Mouse (Mus musculus) bone marrow, adult 2 months (tissue): ENCODE results near the gene Gtf2h1.

Experiments used
- CTCF ChIP-seq: fragments of 200-500 bp; IDR thresholded peaks from 2 replicates; pipeline ENCODE4 v1.5.1; 2011; ENCODE audit warnings: low read length, control low read depth; ENCODE audit not compliant: control insufficient read depth, insufficient read depth
- POLR2A ChIP-seq: fragments of 200-500 bp; IDR thresholded peaks from 2 replicates; pipeline ENCODE4 v1.6.1; 2011; ENCODE audit warnings: low read depth, mild to moderate bottlenecking, control low read depth, low read length, borderline replicate concordance; ENCODE audit not compliant: control insufficient read depth

DNA sequence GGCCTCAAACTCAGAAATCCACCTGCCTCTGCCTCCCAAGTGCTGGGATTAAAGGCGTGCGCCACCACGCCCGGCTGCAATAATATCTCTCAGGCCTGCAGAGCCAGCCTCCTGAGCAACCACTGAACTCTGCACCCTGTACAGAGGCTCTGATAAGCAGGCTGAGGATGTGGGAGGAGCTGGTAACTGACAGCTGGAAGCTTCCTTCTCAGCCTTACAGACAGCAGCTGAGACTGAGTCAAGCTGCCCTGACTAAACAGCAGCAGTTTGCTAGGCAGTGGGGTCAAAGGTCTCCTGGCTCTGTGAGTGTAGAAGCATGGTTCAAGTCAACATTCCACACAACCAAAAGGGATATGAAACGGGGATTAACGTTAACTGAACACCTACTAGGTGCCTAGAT is 37.4 kb downstream of the Gtf2h1 start:
- TF ChIP-seq CTCF (no peak), POLR2A (no peak)
